Mouse (Mus musculus) MEL (cell line): ENCODE results near the gene F2r. TPM values are rescaled to one million over a fixed set of nuclear protein-coding genes. Genes with fewer than 3 reads are reported as not detected.

ENCODE experiments used
- DNase-seq: peaks from one replicate; pipeline ENCODE4 v3.0.0; 2011; ENCODE audit warnings: low read depth, low spot score
- H3K27ac ChIP-seq: 2 replicates; pipeline ENCODE4 v1.5.1; 2012; ENCODE audit warnings: low read depth, mild to moderate bottlenecking, control low read depth, low read length, moderate library complexity; ENCODE audit not compliant: control insufficient read depth
- H3K27me3 ChIP-seq, 2 experiments: fragments of 150-350 bp in 1 of 2; sonication (generic) in 1 of 2; 2 replicates each; pipeline ENCODE4 v1.6.1; 2012; ENCODE audit warnings: low read length in 2 of 2, mild to moderate bottlenecking in 2 of 2, improper control_type of control experiment in 1 of 2, moderate library complexity in 1 of 2; ENCODE audit not compliant: insufficient read depth in 2 of 2, control insufficient read depth in 1 of 2
- H3K36me3 ChIP-seq, 2 experiments: 2 replicates each; pipeline ENCODE4 v1.6.1; 2012 to 2014; ENCODE audit warnings: low read length in 2 of 2, improper control_type of control experiment in 1 of 2, inconsistent platforms in 1 of 2, mild to moderate bottlenecking in 1 of 2; ENCODE audit not compliant: insufficient read depth in 2 of 2, control insufficient read depth in 1 of 2
- H3K4me1 ChIP-seq, 2 experiments: fragments of 150-350 bp in 1 of 2; sonication (generic) in 1 of 2; 2 replicates each; pipeline ENCODE4 v1.6.1; 2012; ENCODE audit warnings: low read length in 2 of 2, improper control_type of control experiment in 1 of 2, mild to moderate bottlenecking in 1 of 2; ENCODE audit not compliant: insufficient read depth in 2 of 2, control insufficient read depth in 1 of 2
- H3K4me3 ChIP-seq, 2 experiments: fragments of 150-350 bp in 1 of 2; sonication (generic) in 1 of 2; 2 replicates each; pipeline ENCODE4 v1.5.1; 2012; ENCODE audit warnings: low read depth in 2 of 2, low read length in 2 of 2, mild to moderate bottlenecking in 2 of 2, moderate library complexity in 2 of 2, control low read depth in 1 of 2, improper control_type of control experiment in 1 of 2; ENCODE audit not compliant: control insufficient read depth in 1 of 2, insufficient read depth in 1 of 2
- H3K79me2 ChIP-seq: 2 replicates; pipeline ENCODE4 v1.6.1; 2012; ENCODE audit warnings: mild to moderate bottlenecking, low read length, moderate library complexity; ENCODE audit not compliant: control insufficient read depth, poor library complexity, insufficient read depth
- H3K9ac ChIP-seq: 2 replicates; pipeline ENCODE4 v1.6.1; 2012; ENCODE audit warnings: low read depth, mild to moderate bottlenecking, control low read depth, low read length, moderate library complexity; ENCODE audit not compliant: control insufficient read depth, poor library complexity, severe bottlenecking
- H3K9me3 ChIP-seq: fragments of 150-350 bp; sonication (generic); replicated peaks from 2 replicates; pipeline ENCODE4 v1.6.1; 2012; ENCODE audit warnings: mild to moderate bottlenecking, low read length, improper control_type of control experiment, moderate library complexity; ENCODE audit not compliant: insufficient read depth
- BHLHE40 ChIP-seq: IDR thresholded peaks from 2 replicates; pipeline ENCODE4 v1.6.1; 2012; ENCODE audit warnings: low read depth, mild to moderate bottlenecking, inconsistent platforms, low read length, improper control_type of control experiment, borderline replicate concordance
- CHD1 ChIP-seq: IDR thresholded peaks from 2 replicates; pipeline ENCODE4 v1.6.1; 2012; ENCODE audit warnings: low read depth, mild to moderate bottlenecking, inconsistent platforms, low read length, improper control_type of control experiment
- CTCF ChIP-seq, 3 experiments: IDR thresholded peaks in 2 of 3; conservative IDR thresholded peaks in 1 of 3; 2 replicates each; pipeline ENCODE4 v1.5.1; 2011 to 2012; ENCODE audit warnings: low read length in 3 of 3, low read depth in 2 of 3, mild to moderate bottlenecking in 2 of 3, improper control_type of control experiment in 1 of 3, inconsistent platforms in 1 of 3, mixed read lengths in 1 of 3, moderate library complexity in 1 of 3; ENCODE audit not compliant: control insufficient read depth in 1 of 3, insufficient read depth in 1 of 3, poor library complexity in 1 of 3, severe bottlenecking in 1 of 3
- EP300 ChIP-seq, 2 experiments: IDR thresholded peaks; 2 replicates each; pipeline ENCODE4 v1.6.1; 2011; ENCODE audit warnings: improper control_type of control experiment in 2 of 2, low read length in 2 of 2, low read depth in 1 of 2, mild to moderate bottlenecking in 1 of 2
- GABPA ChIP-seq: IDR thresholded peaks from 2 replicates; pipeline ENCODE4 v1.6.1; 2012; ENCODE audit warnings: low read depth, mild to moderate bottlenecking, inconsistent platforms, low read length, improper control_type of control experiment, moderate library complexity
- GATA1 ChIP-seq: IDR thresholded peaks from 2 replicates; pipeline ENCODE4 v1.6.1; 2011; ENCODE audit warnings: low read depth, low read length, improper control_type of control experiment
- JUND ChIP-seq: IDR thresholded peaks from 2 replicates; pipeline ENCODE4 v1.6.1; 2011; ENCODE audit warnings: low read depth, mild to moderate bottlenecking, improper control_type of control experiment, low read length
- KAT2A ChIP-seq: conservative IDR thresholded peaks from 2 replicates; pipeline ENCODE4 v1.6.1; 2012; ENCODE audit warnings: low read depth, low read length, improper control_type of control experiment, inconsistent platforms
- MXI1 ChIP-seq: IDR thresholded peaks from 2 replicates; pipeline ENCODE4 v1.6.1; 2011; ENCODE audit warnings: mild to moderate bottlenecking, low read depth, low read length, improper control_type of control experiment
- MYC ChIP-seq: IDR thresholded peaks from 2 replicates; pipeline ENCODE4 v1.6.1; 2011; ENCODE audit warnings: low read depth, mild to moderate bottlenecking, low read length, improper control_type of control experiment, moderate library complexity
- NRF1 ChIP-seq: IDR thresholded peaks from 2 replicates; pipeline ENCODE4 v1.6.1; 2014; ENCODE audit warnings: low read depth, mild to moderate bottlenecking, inconsistent platforms, low read length, improper control_type of control experiment, moderate library complexity; ENCODE audit not compliant: poor library complexity, insufficient read depth, severe bottlenecking
- POLR2A ChIP-seq, 2 experiments: IDR thresholded peaks; 2 replicates each; pipeline ENCODE4 v1.6.1; 2011 to 2012; ENCODE audit warnings: low read length in 2 of 2, mild to moderate bottlenecking in 2 of 2, control low read depth in 1 of 2, improper control_type of control experiment in 1 of 2, low read depth in 1 of 2, moderate library complexity in 1 of 2; ENCODE audit not compliant: control insufficient read depth in 1 of 2, insufficient read depth in 1 of 2, poor library complexity in 1 of 2
- RAD21 ChIP-seq: IDR thresholded peaks from 2 replicates; pipeline ENCODE4 v1.6.1; 2011; ENCODE audit warnings: mild to moderate bottlenecking, low read depth, low read length, improper control_type of control experiment
- SIN3A ChIP-seq: IDR thresholded peaks from 2 replicates; pipeline ENCODE4 v1.6.1; 2012; ENCODE audit warnings: low read length, improper control_type of control experiment, inconsistent platforms
- SMC3 ChIP-seq: IDR thresholded peaks from 2 replicates; pipeline ENCODE4 v1.6.1; 2011; ENCODE audit warnings: low read depth, low read length, improper control_type of control experiment
- TAL1 ChIP-seq: IDR thresholded peaks from 2 replicates; pipeline ENCODE4 v1.6.1; 2012; ENCODE audit warnings: mild to moderate bottlenecking, inconsistent platforms, low read length, moderate library complexity, mixed read lengths
- TCF12 ChIP-seq: IDR thresholded peaks from 2 replicates; pipeline ENCODE4 v1.6.1; 2014; ENCODE audit warnings: low read depth, mild to moderate bottlenecking, inconsistent platforms, low read length, improper control_type of control experiment, moderate library complexity
- ZMIZ1 ChIP-seq: IDR thresholded peaks from 2 replicates; pipeline ENCODE4 v1.6.1; 2012; ENCODE audit warnings: low read depth, mild to moderate bottlenecking, inconsistent platforms, low read length, improper control_type of control experiment, moderate library complexity
- ZNF384 ChIP-seq: IDR thresholded peaks from 2 replicates; pipeline ENCODE4 v1.6.1; 2012; ENCODE audit warnings: low read depth, mild to moderate bottlenecking, inconsistent platforms, low read length, improper control_type of control experiment
- polyA plus RNA-seq, 2 experiments: library from polyadenylated mRNA; stranded (reverse) in 1 of 2; unstranded in 1 of 2; fragments of >175 nt in 1 of 2; fragments of >200 nt in 1 of 2; gene quantifications; 2 replicates each; pipeline versions ENCODE4 v1.2.1 to v1.2.4; 2012; ENCODE audit warnings: low replicate concordance in 2 of 2, low read depth in 1 of 2; ENCODE audit not compliant: insufficient read length in 2 of 2, insufficient read depth in 1 of 2, missing spikeins in 1 of 2
- total RNA-seq: library from RNA; depleted of rRNA; stranded (reverse); fragments of 300-350 nt; gene quantifications from 2 replicates; pipeline ENCODE4 v1.2.3, GENCODE M21; 2012

F2r gene
- total and polyA plus RNA-seq, 3 experiments = 19.1 to 32.7 TPM; not detected in 1

DNA sequence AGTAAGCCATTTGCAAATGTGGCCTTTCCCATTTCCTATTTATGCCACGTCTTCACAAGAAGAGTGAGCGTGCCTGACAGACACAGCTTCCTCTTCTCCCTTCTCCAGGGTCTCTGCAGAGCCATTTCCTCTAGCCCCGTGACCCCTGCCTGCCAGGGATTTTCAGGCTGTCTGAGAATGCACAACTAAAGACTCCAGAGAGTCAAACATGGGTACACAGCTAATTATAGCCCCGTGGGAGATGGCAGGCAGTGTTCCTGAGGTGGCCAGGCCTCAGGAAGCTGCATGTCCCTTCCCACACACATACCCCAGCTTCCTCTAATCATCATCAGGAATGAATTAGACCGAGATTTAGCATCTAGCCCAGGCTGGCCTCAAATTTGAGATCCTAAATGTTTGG lies 20.6 kb upstream of the F2r start:
- no peaks in the 10 kb centered on the region for H3K79me2 ChIP-seq
- no peak overlapping the region for H3K9ac ChIP-seq
- H3K9me3 ChIP-seq = no peaks in the 10 kb centered on the region
- H3K27ac ChIP-seq = no peak overlapping the region
- H3K36me3 ChIP-seq = peaks cover 0 to 2% of the 10 kb centered on the region in 2 experiments; a peak in 2 of 4 replicates
- DNase-seq = no peak
- H3K4me1 ChIP-seq = peaks cover 0 to 9% of the 10 kb centered on the region in 2 experiments; a peak in 2 of 4 replicates
- TF ChIP-seq SMC3 (no peak), SIN3A (no peak), CHD1 (no peak), ZMIZ1 (no peak), MYC (no peak), GABPA (no peak), GATA1 (no peak), ZNF384 (no peak), CTCF (IDR thresholded peaks at IDR 0.05 in 2 of 3, conservative IDR thresholded peaks at IDR 0.05 in 1 of 3; ENCODE audit: control insufficient read depth in 1 of 3, insufficient read depth in 1 of 3, low read depth in 2 of 3, low read length in 3 of 3, poor library complexity in 1 of 3, severe bottlenecking in 1 of 3) (no peak), MXI1 (no peak), KAT2A (no peak), JUND (no peak)
- H3K4me3 ChIP-seq = no peak overlapping the region
- H3K27me3 ChIP-seq = no peaks in the 10 kb centered on the region; a peak in 1 of 4 replicates

DNA sequence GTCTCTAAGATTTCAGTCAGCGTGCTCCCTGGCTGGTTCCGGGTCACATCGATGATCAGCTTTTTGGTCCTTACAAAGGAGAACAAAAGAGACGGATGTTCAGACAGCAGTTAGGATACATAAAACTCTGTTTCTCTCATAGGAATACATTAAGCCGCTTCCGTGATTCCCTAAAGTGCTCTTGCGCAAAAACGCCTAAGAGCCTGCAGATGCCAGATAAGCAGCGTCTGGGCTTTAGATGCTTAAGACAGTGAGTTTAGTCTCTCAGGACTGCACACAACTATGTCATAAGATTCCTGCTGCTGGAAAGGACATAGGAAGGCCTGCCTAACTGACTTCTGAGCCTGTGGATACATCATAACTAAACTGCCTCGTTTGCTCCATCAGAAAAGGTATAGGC lies 19.4 kb upstream of the F2r start:
- no peak overlapping the region for H3K27ac ChIP-seq
- H3K4me1 ChIP-seq = peaks cover 3 to 18% of the 10 kb centered on the region in 2 experiments
- no peak overlapping the region for H3K4me3 ChIP-seq
- H3K9me3 ChIP-seq = no peaks in the 10 kb centered on the region
- H3K79me2 ChIP-seq = no peaks in the 10 kb centered on the region
- peaks cover 0 to 12% of the 10 kb centered on the region in 2 experiments; a peak in 2 of 4 replicates for H3K36me3 ChIP-seq
- H3K9ac ChIP-seq = no peak overlapping the region
- TF ChIP-seq EP300 (IDR thresholded peaks at IDR 0.05; ENCODE audit: low read depth in 1 of 2, low read length in 2 of 2) (no peak), TAL1 (peak; percentile 64)
- TF ChIP-seq, all 39 proteins: peak for 1
- DNase-seq = no peak
- no peaks in the 10 kb centered on the region; a peak in 1 of 4 replicates for H3K27me3 ChIP-seq

DNA sequence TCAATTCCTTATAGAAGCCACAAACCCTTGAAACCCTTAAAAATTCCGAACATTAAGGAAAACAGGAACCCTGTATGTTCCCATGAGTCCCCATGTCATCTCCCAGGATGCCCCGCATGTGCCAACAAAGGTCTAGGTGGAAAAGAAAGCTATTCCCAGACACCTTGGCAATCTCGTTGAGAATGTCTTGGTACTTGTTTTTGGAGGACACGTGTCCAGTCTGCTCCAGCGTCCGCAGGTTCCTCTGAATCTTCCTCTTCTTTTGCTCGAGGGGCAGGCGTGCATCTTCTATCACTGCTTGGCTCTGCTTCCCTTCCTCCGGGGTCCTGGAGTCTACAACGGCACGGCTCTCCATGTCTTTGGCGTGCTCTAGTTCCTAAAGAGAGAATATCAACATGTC lies 17.0 kb upstream of the F2r start:
- H3K36me3 ChIP-seq = peaks cover 0 to 25% of the 10 kb centered on the region in 2 experiments; a peak in 2 of 4 replicates
- H3K9me3 ChIP-seq = no peaks in the 10 kb centered on the region
- TF ChIP-seq BHLHE40 = no peak
- TF ChIP-seq MYC = no peak
- no peak for TF ChIP-seq GABPA
- TF ChIP-seq NRF1 = no peak
- TF ChIP-seq MXI1 = no peak
- no peak for TF ChIP-seq TCF12
- no peak for TF ChIP-seq RAD21
- no peak for TF ChIP-seq POLR2A (IDR thresholded peaks at IDR 0.05; ENCODE audit: control insufficient read depth in 1 of 2, insufficient read depth in 1 of 2, low read depth in 1 of 2, low read length in 2 of 2, poor library complexity in 1 of 2)
- H3K27ac ChIP-seq = no peak overlapping the region; the same call in 1 of the 2 replicates
- H3K79me2 ChIP-seq = no peaks in the 10 kb centered on the region
- DNase-seq = no peak
- peaks cover 10 to 31% of the 10 kb centered on the region in 2 experiments for H3K4me1 ChIP-seq
- no peak overlapping the region for H3K9ac ChIP-seq
- H3K27me3 ChIP-seq = no peaks in the 10 kb centered on the region
- no peak overlapping the region for H3K4me3 ChIP-seq
